Mouse (Mus musculus) liver, adult 2 months (tissue): Measurements from ENCODE around the gene Psmc2.

ENCODE experiments used
- CTCF ChIP-seq: fragments of 200-500 bp; IDR thresholded peaks from 2 replicates; pipeline ENCODE4 v1.5.1; 2011; ENCODE audit warnings: low read depth, low read length, control low read depth
- POLR2A ChIP-seq: fragments of 200-500 bp; IDR thresholded peaks from 2 replicates; pipeline ENCODE4 v1.6.1; 2011; ENCODE audit warnings: low read length, control low read depth; ENCODE audit not compliant: insufficient read depth; ENCODE audit errors: extremely low read depth

DNA sequence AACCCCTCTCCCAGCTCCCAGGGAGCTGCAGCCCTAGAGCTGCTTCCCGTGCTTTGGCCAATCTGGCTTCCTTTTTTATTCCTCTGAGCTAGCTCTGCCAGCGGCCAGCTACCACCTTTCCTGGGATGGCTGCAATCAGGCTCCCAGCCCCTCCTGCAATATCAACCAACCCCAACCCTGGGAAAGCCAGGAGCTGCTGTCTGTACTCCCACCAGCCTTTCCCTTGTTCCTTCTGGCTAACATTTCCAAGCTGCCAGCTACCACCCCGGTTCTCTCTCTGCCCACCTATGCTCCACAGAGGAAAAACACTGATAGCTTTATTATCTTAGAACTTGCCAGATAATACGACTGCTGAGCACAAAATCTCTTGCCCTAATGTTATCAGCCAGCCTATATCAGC lies 19.8 kb downstream of the Psmc2 start:
- TF ChIP-seq CTCF = no peak
- TF ChIP-seq POLR2A = no peak
